Mouse (Mus musculus): ENCODE results near the gene Srd5a1. TPM values are rescaled to one million over a fixed set of nuclear protein-coding genes. Genes with fewer than 3 reads are reported as not detected.

Srd5a1 gene
- 8.2 and 9.6 TPM in 2 replicates for polyA plus RNA-seq (2015; fragmentation: Nextera tagmentation; extraction: Ambion mirVana)

GRCm38 (mm10) chr13:69611398-69612174 is at the start of gene Srd5a1:
Gene Srd5a1, minus strand, starts transcription at chr13:69611442.
- H3K9me3 ChIP-seq, result no peaks in the 10 kb centered on the region
- peak within 1 kb of the TSS; percentile 87 for H3K9ac ChIP-seq
- peak within 1 kb of the TSS; percentile 88 for H3K4me2 ChIP-seq
- H3K27ac ChIP-seq (replicated peaks), result peak within 1 kb of the TSS; percentile 42
- peaks cover 25% of the 10 kb centered on the region for H3K4me1 ChIP-seq
- peak within 1 kb of the TSS; percentile 88 for H3K4me3 ChIP-seq
- ATAC-seq (ENCODE audit: extremely low read depth, insufficient number of reproducible peaks, low FRiP score, low TSS enrichment), result peak; percentile 99
- H3K27me3 ChIP-seq (replicated peaks), result peaks cover 12% of the 10 kb centered on the region
- WGBS, result under 1% methylated on average over 69 of the region's 69 CpGs
- H3K36me3 ChIP-seq, result peaks cover 33% of the 10 kb centered on the region

DNA sequence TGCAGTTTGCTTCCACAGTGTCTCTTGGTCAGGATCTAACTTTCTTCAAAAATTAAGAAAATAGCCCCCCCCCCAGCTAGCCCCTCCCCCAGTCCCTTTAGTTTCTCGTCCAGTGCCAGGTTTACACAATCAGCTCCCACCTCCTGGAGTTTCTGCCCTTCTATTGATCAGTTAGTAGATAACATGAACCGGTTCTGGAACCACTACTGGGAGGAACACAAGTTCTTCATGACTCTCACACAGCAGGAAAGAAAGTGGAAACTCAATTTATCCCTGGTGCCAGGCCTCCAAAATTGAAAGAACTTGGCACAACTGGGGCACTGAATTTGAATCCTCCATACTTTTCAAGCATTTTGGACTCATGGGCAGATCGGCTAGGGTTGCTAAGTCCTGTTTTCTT is 43.3 kb upstream of the Srd5a1 start:
- H3K4me1 ChIP-seq, result no peaks in the 10 kb centered on the region
- H3K4me2 ChIP-seq, result no peak overlapping the region
- H3K9me3 ChIP-seq, result no peaks in the 10 kb centered on the region
- H3K9ac ChIP-seq, result no peak overlapping the region
- no peak overlapping the region for H3K27ac ChIP-seq (replicated peaks)
- 63% methylated on average over 3 of the region's 3 CpGs for WGBS
- no peaks in the 10 kb centered on the region for H3K36me3 ChIP-seq
- no peak for ATAC-seq (ENCODE audit: extremely low read depth, insufficient number of reproducible peaks, low FRiP score, low TSS enrichment)
- no peak overlapping the region for H3K4me3 ChIP-seq
- H3K27me3 ChIP-seq (replicated peaks), result no peaks in the 10 kb centered on the region

GRCm38 (mm10) chr13:69646481-69646880 is 35.2 kb upstream of the Srd5a1 start:
- Histone ChIP-seq H3K36me3 (no peaks in the 10 kb centered on the region), H3K4me2 (no peak overlapping the region), H3K27ac (replicated peaks) (no peak overlapping the region), H3K4me1 (no peaks in the 10 kb centered on the region), H3K9me3 (no peaks in the 10 kb centered on the region), H3K4me3 (no peak overlapping the region), H3K27me3 (replicated peaks) (0 out of 2 replicates have a peak, but pooled peaks cover 3% of the 10 kb centered on the region), H3K9ac (no peak overlapping the region)
- 70% methylated on average over 9 of the region's 9 CpGs for WGBS
- no peak for ATAC-seq (ENCODE audit: extremely low read depth, insufficient number of reproducible peaks, low FRiP score, low TSS enrichment)

DNA sequence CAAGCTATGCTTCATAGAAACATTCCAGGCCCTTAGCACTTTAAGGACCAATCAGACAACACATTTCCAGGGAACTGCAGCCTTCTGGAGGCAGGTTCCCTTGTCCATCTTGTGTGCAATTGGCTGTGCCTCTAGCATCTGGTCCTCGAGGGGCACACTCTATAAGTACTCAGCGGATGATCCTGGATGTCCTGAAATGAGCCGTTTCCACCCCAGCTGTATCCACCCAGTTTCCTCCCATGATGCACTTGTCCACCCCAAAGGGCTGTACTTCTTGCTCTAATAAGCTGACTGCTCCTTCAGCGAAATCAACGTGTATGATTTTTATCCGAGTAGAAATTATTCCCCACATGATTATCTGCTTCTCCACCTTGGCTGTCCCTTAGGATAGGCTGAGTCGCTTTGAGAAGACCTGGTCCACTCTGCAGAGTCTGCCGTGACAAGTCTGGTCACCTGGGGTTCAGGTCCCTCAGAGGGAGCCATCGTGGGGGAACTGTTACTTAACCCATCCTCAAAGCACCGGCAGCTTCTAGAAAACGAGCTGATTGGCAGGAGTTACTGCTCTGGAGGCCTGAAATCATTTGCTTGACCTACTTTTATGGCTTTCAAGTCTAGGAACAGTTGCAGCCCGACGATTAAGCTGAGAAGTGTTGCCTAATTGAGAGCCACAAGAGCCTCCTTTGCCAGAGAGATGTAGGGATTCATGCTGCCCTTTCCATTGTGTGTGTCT is 34.6 kb upstream of the Srd5a1 start:
- 72% methylated on average over 13 of the region's 13 CpGs for WGBS
- peaks cover under 1% of the 10 kb centered on the region for H3K36me3 ChIP-seq
- no peaks in the 10 kb centered on the region for H3K9me3 ChIP-seq
- no peak overlapping the region for H3K9ac ChIP-seq
- no peak for ATAC-seq (ENCODE audit: extremely low read depth, insufficient number of reproducible peaks, low FRiP score, low TSS enrichment)
- H3K4me2 ChIP-seq, result no peak overlapping the region
- no peak overlapping the region for H3K27ac ChIP-seq (replicated peaks)
- H3K4me1 ChIP-seq, result no peaks in the 10 kb centered on the region
- 0 out of 2 replicates have a peak, but pooled peaks cover 3% of the 10 kb centered on the region for H3K27me3 ChIP-seq (replicated peaks)
- no peak overlapping the region for H3K4me3 ChIP-seq

GRCm38 (mm10) chr13:69644427-69645166 is 33.4 kb upstream of the Srd5a1 start:
- Histone ChIP-seq H3K4me2 (no peak overlapping the region), H3K27ac (replicated peaks) (no peak overlapping the region), H3K9me3 (no peaks in the 10 kb centered on the region), H3K9ac (no peak overlapping the region), H3K4me1 (no peaks in the 10 kb centered on the region), H3K4me3 (no peak overlapping the region), H3K27me3 (replicated peaks) (0 out of 2 replicates have a peak, but pooled peaks cover 3% of the 10 kb centered on the region), H3K36me3 (peaks cover 14% of the 10 kb centered on the region)
- no peak for ATAC-seq (ENCODE audit: extremely low read depth, insufficient number of reproducible peaks, low FRiP score, low TSS enrichment)
- 76% methylated on average over 13 of the region's 13 CpGs for WGBS

GRCm38 (mm10) chr13:69643937-69644336 is 32.7 kb upstream of the Srd5a1 start:
- H3K4me2 ChIP-seq, result no peak overlapping the region
- H3K9ac ChIP-seq, result no peak overlapping the region
- 0 out of 2 replicates have a peak, but pooled peaks cover 3% of the 10 kb centered on the region for H3K27me3 ChIP-seq (replicated peaks)
- peaks cover 20% of the 10 kb centered on the region for H3K36me3 ChIP-seq
- no peak for ATAC-seq (ENCODE audit: extremely low read depth, insufficient number of reproducible peaks, low FRiP score, low TSS enrichment)
- H3K4me1 ChIP-seq, result no peaks in the 10 kb centered on the region
- H3K4me3 ChIP-seq, result no peak overlapping the region
- H3K27ac ChIP-seq (replicated peaks), result no peak overlapping the region
- WGBS, result 81% methylated on average over 2 of the region's 2 CpGs
- H3K9me3 ChIP-seq, result no peaks in the 10 kb centered on the region

DNA sequence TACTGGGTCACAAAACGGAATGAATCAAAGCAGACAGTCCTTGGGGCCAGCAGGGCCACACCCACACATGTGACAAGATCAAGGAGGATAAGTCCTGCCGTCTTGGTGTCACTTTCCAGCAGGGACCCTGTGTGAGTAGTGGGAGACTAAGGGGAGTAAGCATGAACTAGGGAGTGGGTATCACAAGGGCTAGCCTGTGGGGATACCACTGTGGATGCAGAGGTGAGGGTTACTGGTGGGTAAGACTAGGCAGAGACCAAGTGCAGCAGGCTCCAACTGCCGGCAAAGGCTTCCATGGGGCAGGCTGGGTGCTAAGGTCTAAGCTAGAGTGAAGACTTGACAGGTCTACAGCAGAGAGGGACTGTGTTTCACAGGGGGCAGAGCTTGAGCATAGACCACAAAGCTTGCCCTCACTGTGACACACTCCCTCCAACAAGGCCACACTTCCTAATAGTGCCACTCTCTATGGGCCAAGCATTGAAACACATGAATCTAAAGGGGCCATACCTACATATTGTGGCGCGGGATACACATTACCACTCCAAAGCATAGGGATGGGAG is 31.5 kb upstream of the Srd5a1 start:
- Histone ChIP-seq H3K9ac (no peak overlapping the region), H3K9me3 (no peaks in the 10 kb centered on the region), H3K27me3 (replicated peaks) (0 out of 2 replicates have a peak, but pooled peaks cover 3% of the 10 kb centered on the region), H3K4me1 (no peaks in the 10 kb centered on the region), H3K36me3 (peaks cover 31% of the 10 kb centered on the region), H3K4me2 (no peak overlapping the region), H3K4me3 (no peak overlapping the region), H3K27ac (replicated peaks) (no peak overlapping the region)
- WGBS, result 69% methylated on average over 5 of the region's 5 CpGs
- no peak for ATAC-seq (ENCODE audit: extremely low read depth, insufficient number of reproducible peaks, low FRiP score, low TSS enrichment)

DNA sequence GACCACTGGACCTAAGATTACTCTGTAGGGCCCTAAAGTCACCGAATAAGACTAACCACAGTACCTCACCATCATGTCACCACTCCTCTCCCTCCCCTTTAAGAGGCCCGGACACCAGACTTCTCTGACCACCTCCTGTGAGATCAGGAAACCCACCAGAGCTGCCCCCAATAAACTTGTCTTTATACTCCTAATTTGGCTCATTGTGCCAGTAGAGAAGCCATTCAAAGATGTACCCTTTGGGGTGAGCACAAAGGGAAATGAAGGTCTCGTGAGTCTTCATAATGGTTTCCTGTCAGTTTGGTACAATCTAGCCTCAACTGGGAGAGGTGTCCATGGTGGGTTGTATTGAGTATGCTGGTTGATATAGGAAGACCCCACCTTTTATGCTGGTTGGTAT is 29.8 kb upstream of the Srd5a1 start:
- Histone ChIP-seq H3K4me2 (no peak overlapping the region), H3K9ac (no peak overlapping the region), H3K27ac (replicated peaks) (no peak overlapping the region), H3K36me3 (peaks cover 48% of the 10 kb centered on the region), H3K4me1 (no peaks in the 10 kb centered on the region), H3K4me3 (no peak overlapping the region), H3K27me3 (replicated peaks) (no peaks in the 10 kb centered on the region), H3K9me3 (no peaks in the 10 kb centered on the region)
- no peak for ATAC-seq (ENCODE audit: extremely low read depth, insufficient number of reproducible peaks, low FRiP score, low TSS enrichment)
- 79% methylated on average over 3 of the region's 3 CpGs for WGBS

- H3K27me3 ChIP-seq (replicated peaks), result no peaks in the 10 kb centered on the region
- no peak overlapping the region for H3K27ac ChIP-seq (replicated peaks)
- no peak overlapping the region for H3K4me2 ChIP-seq
- no peak for ATAC-seq (ENCODE audit: extremely low read depth, insufficient number of reproducible peaks, low FRiP score, low TSS enrichment)
- 79% methylated on average over 4 of the region's 4 CpGs for WGBS
- peaks cover 53% of the 10 kb centered on the region for H3K36me3 ChIP-seq
- H3K9me3 ChIP-seq, result no peaks in the 10 kb centered on the region
- no peak overlapping the region for H3K9ac ChIP-seq
- no peak overlapping the region for H3K4me3 ChIP-seq
- H3K4me1 ChIP-seq, result no peaks in the 10 kb centered on the region
Observed at GRCm38 (mm10) chr13:69640541-69640940, 29.3 kb upstream of the Srd5a1 start.

DNA sequence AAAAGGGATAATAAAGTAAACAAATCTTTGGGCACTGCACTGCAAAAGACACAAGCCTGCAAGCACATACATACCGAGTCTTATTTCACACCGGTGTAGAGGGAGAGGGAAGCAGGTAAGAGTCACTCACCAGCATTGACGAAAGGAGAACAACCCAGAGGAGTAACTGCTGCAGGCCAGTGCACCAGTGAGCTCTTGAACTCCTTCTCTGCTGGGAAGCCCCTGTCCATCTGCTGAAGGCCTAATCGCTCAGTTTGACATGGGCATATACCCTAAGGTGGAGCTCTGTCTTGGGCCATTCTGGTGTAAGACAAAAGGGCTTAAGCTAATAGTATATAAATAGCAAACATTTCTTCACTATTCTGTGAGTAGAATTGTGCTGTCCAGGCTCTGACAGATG is 28.9 kb upstream of the Srd5a1 start:
- ATAC-seq (ENCODE audit: extremely low read depth, insufficient number of reproducible peaks, low FRiP score, low TSS enrichment), result no peak
- Histone ChIP-seq H3K9me3 (no peaks in the 10 kb centered on the region), H3K4me1 (no peaks in the 10 kb centered on the region), H3K4me3 (no peak overlapping the region), H3K36me3 (peaks cover 57% of the 10 kb centered on the region), H3K27ac (replicated peaks) (no peak overlapping the region), H3K9ac (no peak overlapping the region), H3K27me3 (replicated peaks) (no peaks in the 10 kb centered on the region), H3K4me2 (no peak overlapping the region)
- 84% methylated on average over 4 of the region's 4 CpGs for WGBS

DNA sequence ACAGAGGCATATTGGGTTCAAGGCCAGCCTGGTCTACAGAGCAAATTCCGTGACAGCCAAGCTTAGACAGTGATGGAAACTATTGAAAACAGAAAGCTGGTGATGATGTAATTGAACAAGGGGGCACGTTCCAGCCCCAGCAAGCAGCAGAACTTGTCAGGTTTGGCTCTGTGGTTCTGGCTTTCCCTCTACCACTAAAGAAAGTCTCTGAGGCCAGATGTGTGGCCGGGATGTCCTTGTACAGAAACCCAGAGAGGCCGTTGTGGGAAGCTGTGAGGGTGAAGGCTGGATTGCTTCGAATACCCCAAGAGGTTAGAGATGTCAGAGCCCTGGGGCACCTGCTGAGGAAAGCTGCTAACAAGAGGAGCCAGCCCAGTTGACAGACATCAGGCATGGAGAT is 28.0 kb upstream of the Srd5a1 start:
- H3K4me2 ChIP-seq, result no peak overlapping the region
- H3K4me3 ChIP-seq, result no peak overlapping the region
- no peaks in the 10 kb centered on the region for H3K4me1 ChIP-seq
- WGBS, result 83% methylated on average over 5 of the region's 5 CpGs
- peaks cover 66% of the 10 kb centered on the region for H3K36me3 ChIP-seq
- no peak overlapping the region for H3K27ac ChIP-seq (replicated peaks)
- no peak for ATAC-seq (ENCODE audit: extremely low read depth, insufficient number of reproducible peaks, low FRiP score, low TSS enrichment)
- no peak overlapping the region for H3K9ac ChIP-seq
- no peaks in the 10 kb centered on the region for H3K9me3 ChIP-seq
- no peaks in the 10 kb centered on the region for H3K27me3 ChIP-seq (replicated peaks)

Measured in heart, embryonic 13.5 days (tissue).